Mouse (Mus musculus): ENCODE data around the gene S100a7a.

GRCm38 (mm10) chr3:90647291-90647690, 6.5 kb upstream of the S100a7a start:
- no peak for TF ChIP-seq CTCF (IDR thresholded peaks at IDR 0.05; ENCODE audit: control insufficient read depth, insufficient read depth, insufficient read length)
- no peak for TF ChIP-seq USF1 (IDR thresholded peaks at IDR 0.05; ENCODE audit: low read depth)
